Mouse (Mus musculus): ENCODE measurements around the gene Cfap73. TPM values are rescaled to one million over a fixed set of nuclear protein-coding genes. Genes with fewer than 3 reads are reported as not detected.

The Cfap73 gene
- not detected for polyA plus RNA-seq (2015; fragmentation: Illumina TruSeq; extraction: RNeasy Lipid Tissue Mini Kit (QIAGEN cat#74804); ENCODE audit: insufficient read depth, low read depth, low replicate concordance)

DNA sequence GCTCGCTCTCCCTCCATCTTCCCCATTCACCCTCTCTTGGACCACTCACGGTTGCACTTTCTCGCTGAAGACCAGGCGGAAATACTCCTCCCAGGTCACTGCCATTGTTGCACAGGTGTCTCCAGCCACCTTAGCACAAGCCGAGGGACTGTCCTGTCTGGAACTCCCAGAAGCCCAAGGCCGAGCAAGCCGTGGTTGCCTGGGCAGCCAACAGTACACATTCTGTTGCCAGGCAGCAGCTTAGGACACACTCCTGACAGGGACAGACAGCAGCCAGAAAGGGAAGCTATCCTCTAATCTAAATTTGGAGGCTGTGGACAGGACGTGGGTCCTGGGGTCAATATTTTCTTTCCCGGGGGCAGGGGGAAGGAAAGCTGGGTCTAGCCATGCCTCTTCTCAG, at the start of gene Cfap73:
TSS of gene Cfap73 (minus strand) at position 105 of the 400 bp plus-strand sequence.

DNA sequence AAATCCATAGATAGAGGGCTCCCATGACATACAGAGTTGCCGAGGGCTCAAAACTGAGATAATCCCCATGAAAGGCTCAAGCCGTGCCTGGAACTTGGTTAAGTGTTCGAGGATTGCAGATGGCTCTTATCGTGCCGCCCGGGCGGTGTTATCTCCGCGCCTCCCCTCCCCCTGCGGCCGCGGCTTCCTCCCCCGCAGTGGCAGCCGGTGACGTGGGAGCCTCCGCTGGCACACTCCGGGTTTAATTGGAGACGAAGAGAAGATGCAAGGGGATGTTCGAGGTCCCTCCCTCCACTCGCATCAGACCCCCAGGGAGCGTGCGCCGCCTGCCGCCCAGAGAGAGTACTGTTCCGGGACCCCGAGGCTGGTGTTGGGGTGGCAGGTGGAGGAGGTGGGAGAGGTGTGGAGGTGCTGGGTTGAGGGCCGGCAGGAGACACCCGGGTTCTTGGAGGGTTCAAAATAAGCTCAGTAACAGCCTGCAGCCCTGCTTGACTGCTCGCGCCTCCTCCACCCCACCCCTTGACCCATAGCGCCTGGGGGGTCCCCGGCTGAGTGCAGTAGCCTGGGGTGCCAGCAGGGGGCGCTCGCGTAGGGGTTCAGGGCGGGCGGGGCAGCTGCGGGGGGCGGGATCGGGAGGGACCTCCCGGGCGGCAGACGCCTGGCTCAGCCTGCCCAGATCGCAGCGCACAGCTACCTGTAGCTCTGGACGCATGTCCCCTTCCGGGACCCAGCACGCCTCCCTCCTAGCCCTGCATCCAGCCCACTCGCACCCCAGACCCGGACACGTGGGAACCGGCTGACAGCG, 14.7 kb upstream of the Cfap73 start, which contains the start of gene Rasal1:
TSS of gene Rasal1 (plus strand) at position 244 of the 805 bp plus-strand sequence.

DNA sequence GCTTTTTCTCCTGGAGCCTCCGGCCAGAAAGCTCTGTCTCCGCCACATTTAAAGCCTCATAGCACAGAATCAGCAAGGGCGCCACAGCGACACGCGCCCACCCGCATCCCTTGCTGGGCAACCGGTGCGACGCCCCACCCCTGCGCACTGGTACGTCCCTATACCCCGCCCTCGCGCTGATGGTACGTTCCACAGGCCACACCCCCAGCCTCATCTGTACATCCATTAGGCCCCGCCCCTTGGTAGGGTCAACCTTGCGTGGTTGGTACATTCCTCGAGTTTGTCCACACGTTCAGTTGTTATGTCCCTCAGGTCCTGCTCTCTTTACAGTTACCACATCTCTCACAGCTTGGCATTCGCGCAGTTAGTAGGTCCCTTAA, 21.6 kb downstream of the Cfap73 start, which contains the start of the genes Rita1 and Ddx54:
TSS of gene Rita1 (minus strand) at position 148 of the 380 bp plus-strand sequence.
TSS of gene Ddx54 (plus strand) at position 298 of the 380 bp plus-strand sequence.

DNA sequence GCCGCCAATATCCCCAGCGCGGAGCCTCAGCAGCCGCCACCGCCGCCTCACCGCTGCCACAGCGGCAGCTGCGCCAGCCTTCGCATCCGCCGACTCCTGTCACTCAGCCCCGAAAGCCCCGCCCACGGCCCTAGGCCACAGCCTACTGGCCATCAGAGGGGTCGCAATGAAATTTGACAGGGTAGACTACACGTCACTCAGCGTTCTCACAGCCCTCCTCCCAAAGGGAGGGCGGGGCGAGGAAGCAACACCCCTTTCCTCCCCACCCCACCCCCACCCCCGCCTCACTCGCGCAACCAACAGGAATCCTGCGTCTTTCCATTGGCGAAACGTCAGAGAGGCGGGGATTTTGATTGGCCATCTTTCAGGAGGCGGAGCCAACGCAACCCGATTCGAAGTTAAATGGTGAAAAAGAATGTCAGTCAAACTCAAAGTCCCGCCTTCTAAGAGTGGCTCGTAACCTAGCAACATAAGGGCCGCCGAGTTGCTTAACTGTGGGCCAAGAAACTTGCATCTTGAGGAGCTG, 45.4 kb downstream of the Cfap73 start, which contains the start of the genes Tpcn1 and Iqcd:
TSS of gene Tpcn1 (minus strand) at position 105 of the 526 bp plus-strand sequence.
TSS of gene Iqcd (plus strand) at position 448 of the 526 bp plus-strand sequence.

Other genes starting within 250 kb of the Cfap73 start
- not detected for gene Lhx5, start 202.5 kb downstream of the Cfap73 start, polyA plus RNA-seq (2015; fragmentation: Illumina TruSeq; extraction: RNeasy Lipid Tissue Mini Kit (QIAGEN cat#74804); ENCODE audit: insufficient read depth, low read depth, low replicate concordance)
- 3.5 TPM for gene Sdsl, start 161.4 kb downstream of the Cfap73 start, polyA plus RNA-seq (2015; fragmentation: Illumina TruSeq; extraction: RNeasy Lipid Tissue Mini Kit (QIAGEN cat#74804); ENCODE audit: insufficient read depth, low read depth, low replicate concordance)
- not detected for gene Sds, start 157.7 kb downstream of the Cfap73 start, polyA plus RNA-seq (2015; fragmentation: Illumina TruSeq; extraction: RNeasy Lipid Tissue Mini Kit (QIAGEN cat#74804); ENCODE audit: insufficient read depth, low read depth, low replicate concordance)
- gene Plbd2, start 130.6 kb downstream of the Cfap73 start, polyA plus RNA-seq (2015; fragmentation: Illumina TruSeq; extraction: RNeasy Lipid Tissue Mini Kit (QIAGEN cat#74804); ENCODE audit: insufficient read depth, low read depth, low replicate concordance) = 9.8 TPM
- 7.8 TPM for gene Slc8b1, start 123.1 kb downstream of the Cfap73 start, polyA plus RNA-seq (2015; fragmentation: Illumina TruSeq; extraction: RNeasy Lipid Tissue Mini Kit (QIAGEN cat#74804); ENCODE audit: insufficient read depth, low read depth, low replicate concordance)
- 8.3 TPM for gene Tpcn1, start 45.6 kb downstream of the Cfap73 start, polyA plus RNA-seq (2015; fragmentation: Illumina TruSeq; extraction: RNeasy Lipid Tissue Mini Kit (QIAGEN cat#74804); ENCODE audit: insufficient read depth, low read depth, low replicate concordance)
- gene Iqcd, start 45.2 kb downstream of the Cfap73 start, polyA plus RNA-seq (2015; fragmentation: Illumina TruSeq; extraction: RNeasy Lipid Tissue Mini Kit (QIAGEN cat#74804); ENCODE audit: insufficient read depth, low read depth, low replicate concordance) = not detected
- 1.1 TPM for gene Rita1, start 21.6 kb downstream of the Cfap73 start, polyA plus RNA-seq (2015; fragmentation: Illumina TruSeq; extraction: RNeasy Lipid Tissue Mini Kit (QIAGEN cat#74804); ENCODE audit: insufficient read depth, low read depth, low replicate concordance)
- gene Ddx54, start 21.5 kb downstream of the Cfap73 start, polyA plus RNA-seq (2015; fragmentation: Illumina TruSeq; extraction: RNeasy Lipid Tissue Mini Kit (QIAGEN cat#74804); ENCODE audit: insufficient read depth, low read depth, low replicate concordance) = 7.5 TPM
- 0.24 TPM for gene Rasal1, start 14.6 kb upstream of the Cfap73 start, polyA plus RNA-seq (2015; fragmentation: Illumina TruSeq; extraction: RNeasy Lipid Tissue Mini Kit (QIAGEN cat#74804); ENCODE audit: insufficient read depth, low read depth, low replicate concordance)
- gene Dtx1, start 77.7 kb upstream of the Cfap73 start, polyA plus RNA-seq (2015; fragmentation: Illumina TruSeq; extraction: RNeasy Lipid Tissue Mini Kit (QIAGEN cat#74804); ENCODE audit: insufficient read depth, low read depth, low replicate concordance) = 13.4 TPM
- 3.2 TPM for gene Oas2, start 115.6 kb upstream of the Cfap73 start, polyA plus RNA-seq (2015; fragmentation: Illumina TruSeq; extraction: RNeasy Lipid Tissue Mini Kit (QIAGEN cat#74804); ENCODE audit: insufficient read depth, low read depth, low replicate concordance)
- not detected for gene Oas3, start 143.4 kb upstream of the Cfap73 start, polyA plus RNA-seq (2015; fragmentation: Illumina TruSeq; extraction: RNeasy Lipid Tissue Mini Kit (QIAGEN cat#74804); ENCODE audit: insufficient read depth, low read depth, low replicate concordance)
- not detected for gene Oas1e, start 161.3 kb upstream of the Cfap73 start, polyA plus RNA-seq (2015; fragmentation: Illumina TruSeq; extraction: RNeasy Lipid Tissue Mini Kit (QIAGEN cat#74804); ENCODE audit: insufficient read depth, low read depth, low replicate concordance)
- gene Oas1c, start 178.3 kb upstream of the Cfap73 start, polyA plus RNA-seq (2015; fragmentation: Illumina TruSeq; extraction: RNeasy Lipid Tissue Mini Kit (QIAGEN cat#74804); ENCODE audit: insufficient read depth, low read depth, low replicate concordance) = 1.6 TPM
- not detected for gene Oas1f, start 213.1 kb upstream of the Cfap73 start, polyA plus RNA-seq (2015; fragmentation: Illumina TruSeq; extraction: RNeasy Lipid Tissue Mini Kit (QIAGEN cat#74804); ENCODE audit: insufficient read depth, low read depth, low replicate concordance)
- not detected for gene Oas1h, start 227.2 kb upstream of the Cfap73 start, polyA plus RNA-seq (2015; fragmentation: Illumina TruSeq; extraction: RNeasy Lipid Tissue Mini Kit (QIAGEN cat#74804); ENCODE audit: insufficient read depth, low read depth, low replicate concordance)